Mouse (Mus musculus) stomach, embryonic 15.5 days (tissue): ENCODE results near the gene Arhgef40. TPM values are rescaled to one million over a fixed set of nuclear protein-coding genes. Genes with fewer than 3 reads are reported as not detected.

Experiments used
- ATAC-seq: fragments of 200-750 bp; cut with Nextera tagmentation; 2 replicates; pipeline ENCODE4 v1.8.0; 2017; ENCODE audit warnings: low read depth, moderate number of reproducible peaks, moderate TSS enrichment; ENCODE audit not compliant: insufficient read depth, low FRiP score
- H3K27ac ChIP-seq: fragments of 300-500 bp; sonication (generic); 2 replicates; pipeline ENCODE4 v1.5.1; 2015; ENCODE audit warnings: mild to moderate bottlenecking, inconsistent platforms
- H3K27me3 ChIP-seq: fragments of 300-500 bp; sonication (generic); replicated peaks from 2 replicates; pipeline ENCODE4 v1.6.1; 2015; ENCODE audit warnings: inconsistent platforms
- H3K36me3 ChIP-seq: fragments of 300-500 bp; sonication (generic); 2 replicates; pipeline ENCODE4 v1.6.1; 2015; ENCODE audit warnings: inconsistent platforms
- H3K4me1 ChIP-seq: fragments of 300-500 bp; sonication (generic); 2 replicates; pipeline ENCODE4 v1.6.1; 2015; ENCODE audit warnings: inconsistent platforms
- H3K4me2 ChIP-seq: fragments of 300-500 bp; sonication (generic); 2 replicates; pipeline ENCODE4 v1.6.1; 2015; ENCODE audit warnings: mild to moderate bottlenecking, inconsistent platforms
- H3K4me3 ChIP-seq: fragments of 300-500 bp; sonication (generic); replicated peaks from 2 replicates; pipeline ENCODE4 v1.5.1; 2015; ENCODE audit warnings: inconsistent platforms
- H3K9ac ChIP-seq: fragments of 300-500 bp; sonication (generic); 2 replicates; pipeline ENCODE4 v1.6.1; 2015; ENCODE audit warnings: inconsistent platforms
- H3K9me3 ChIP-seq: fragments of 300-500 bp; sonication (generic); 2 replicates; pipeline ENCODE4 v1.6.1; 2016; ENCODE audit warnings: inconsistent platforms
- WGBS: fragments of 180-500 bp; shearing (Covaris S2); methylation state at CpG from one replicate; pipeline ENCODE4 v1.1.7; 2015; 5-methylcytosine and 5-hydroxymethylcytosine counted together
- polyA plus RNA-seq: library from polyadenylated mRNA; unstranded; fragments of >200 nt; fragmentation: Nextera tagmentation; extraction: Ambion mirVana; gene quantifications from 2 replicates; pipeline ENCODE4 v1.2.1, GENCODE M21; 2015

Gene Arhgef40
- polyA plus RNA-seq, 1 experiment from 2014 or later = 85.7 TPM

DNA sequence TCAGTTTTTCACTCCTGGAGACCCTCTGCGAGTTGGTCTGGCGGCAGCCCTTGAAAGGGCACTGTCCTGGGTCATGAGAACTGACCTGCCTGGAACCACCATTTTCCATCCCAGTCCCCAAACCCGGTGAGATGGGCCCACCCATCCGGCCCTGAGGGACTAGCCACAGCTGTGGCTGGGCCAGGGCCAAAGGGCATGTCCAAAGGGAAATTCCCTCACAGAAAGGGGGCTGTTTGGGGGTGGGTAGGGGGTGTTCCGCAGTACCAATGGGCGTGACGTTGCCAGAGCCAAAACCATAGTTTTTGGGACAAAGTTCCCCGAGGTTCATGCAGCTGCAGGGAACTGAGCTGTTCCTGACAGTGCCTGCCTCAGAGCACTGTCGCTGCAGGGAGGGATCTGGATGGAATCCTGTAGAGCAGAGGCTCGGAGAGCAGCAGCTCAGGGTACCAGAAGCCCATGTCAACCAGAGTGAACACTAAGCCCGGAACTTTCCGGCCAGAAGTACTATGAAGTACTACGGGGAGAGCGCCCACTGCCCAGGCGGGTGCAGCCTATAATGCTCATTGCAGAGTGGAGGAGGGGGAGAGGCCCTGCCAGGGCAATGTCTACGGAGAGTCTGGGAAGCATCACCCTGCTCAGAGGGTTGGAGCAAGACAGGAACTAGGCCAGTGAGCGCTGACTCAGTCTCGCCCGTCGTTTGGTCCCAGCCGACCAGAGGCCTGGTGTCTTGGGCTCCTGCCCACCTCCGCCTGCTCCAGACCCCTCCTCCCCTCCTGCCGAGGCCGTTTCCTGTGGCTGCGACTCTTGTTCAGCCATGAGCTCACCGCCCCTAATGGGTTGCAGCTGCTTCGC lies 1.0 kb downstream of the Arhgef40 start:
- WGBS = 3% methylated on average over 27 of the region's 27 CpGs
- Histone ChIP-seq H3K9me3 (no peaks in the 10 kb centered on the region), H3K36me3 (peaks cover 18% of the 10 kb centered on the region), H3K4me2 (peak overlapping the region; percentile 94), H3K4me3 (peak overlapping the region; percentile 65), H3K27me3 (no peaks in the 10 kb centered on the region), H3K27ac (peak overlapping the region; percentile 96), H3K9ac (peak overlapping the region; percentile 65), H3K4me1 (peaks cover 15% of the 10 kb centered on the region)
- peak; percentile 73 for ATAC-seq

DNA sequence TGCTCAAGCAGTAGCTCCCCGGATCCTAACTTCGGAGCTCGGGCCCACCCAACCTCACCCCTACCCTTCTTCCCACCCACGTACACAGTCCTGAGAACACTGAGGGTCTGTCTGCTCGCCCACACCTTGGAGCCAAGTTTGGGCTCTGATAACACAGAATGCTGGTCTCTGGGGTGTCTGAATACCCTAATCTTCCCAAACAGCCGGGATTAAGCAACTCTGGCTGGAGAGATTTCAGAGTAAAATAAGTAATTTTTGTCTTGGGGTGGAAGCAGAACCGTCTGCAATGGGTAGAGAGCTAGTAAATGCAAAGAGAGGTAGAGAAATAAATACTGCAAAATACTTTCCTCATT lies 1.6 kb downstream of the Arhgef40 start:
- H3K4me1 ChIP-seq = peaks cover 15% of the 10 kb centered on the region
- WGBS = 6% methylated on average over 7 of the region's 7 CpGs

DNA sequence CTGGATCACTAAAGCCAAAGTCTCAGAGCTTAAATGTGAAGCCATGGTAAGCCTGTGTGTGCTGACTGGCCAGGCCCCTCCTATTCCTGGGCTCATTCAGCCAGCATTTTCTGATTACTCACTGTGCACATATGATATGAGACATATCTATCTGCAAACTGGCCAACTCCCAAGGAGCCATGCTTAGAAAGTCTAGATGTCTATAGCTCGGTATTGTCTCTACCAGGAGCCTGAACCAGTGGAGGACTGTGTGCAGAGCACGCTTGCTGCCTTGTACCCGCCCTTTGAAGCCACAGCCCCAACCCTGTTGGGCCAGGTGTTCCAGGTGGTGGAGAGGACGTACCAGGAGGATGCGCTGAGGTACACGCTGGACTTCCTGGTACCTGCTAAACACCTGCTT lies 2.7 kb downstream of the Arhgef40 start:
- no peaks in the 10 kb centered on the region for H3K27me3 ChIP-seq

More for the DNA sequence above, 1.6 kb downstream of the Arhgef40 start:
- Histone ChIP-seq H3K9ac (no peak overlapping the region), H3K36me3 (peaks cover 20% of the 10 kb centered on the region), H3K4me2 (peak overlapping the region; percentile 94), H3K9me3 (no peaks in the 10 kb centered on the region), H3K27me3 (no peaks in the 10 kb centered on the region), H3K27ac (peak overlapping the region; percentile 96), H3K4me3 (peak overlapping the region; percentile 65)
- ATAC-seq = no peak

DNA sequence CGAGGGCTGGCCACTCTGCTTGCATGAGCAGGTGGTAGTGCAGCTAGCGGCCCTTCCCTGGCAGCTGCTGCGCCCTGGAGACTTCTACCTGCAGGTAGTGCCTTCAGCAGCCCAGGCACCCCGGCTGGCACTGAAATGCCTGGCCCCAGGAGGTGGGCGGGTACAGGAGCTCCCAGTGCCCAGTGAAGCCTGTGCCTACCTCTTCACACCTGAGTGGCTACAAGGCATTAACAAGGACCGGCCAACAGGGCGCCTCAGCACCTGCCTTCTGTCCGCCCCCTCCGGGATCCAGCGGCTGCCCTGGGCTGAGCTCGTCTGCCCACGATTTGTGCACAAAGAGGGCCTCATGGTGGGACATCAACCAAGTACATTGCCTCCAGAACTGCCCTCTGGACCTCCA lies 4.2 kb downstream of the Arhgef40 start:
- no peak overlapping the region for H3K4me3 ChIP-seq
- no peak overlapping the region for H3K4me2 ChIP-seq
- peaks cover 38% of the 10 kb centered on the region for H3K36me3 ChIP-seq
- H3K9ac ChIP-seq = no peak overlapping the region
- H3K9me3 ChIP-seq = no peaks in the 10 kb centered on the region
- H3K4me1 ChIP-seq = peaks cover 15% of the 10 kb centered on the region
- H3K27ac ChIP-seq = no peak overlapping the region
- 79% methylated on average over 12 of the region's 12 CpGs for WGBS
- ATAC-seq = no peak
- no peaks in the 10 kb centered on the region for H3K27me3 ChIP-seq

More for the DNA sequence above, 2.7 kb downstream of the Arhgef40 start:
- Histone ChIP-seq H3K9ac (no peak overlapping the region), H3K9me3 (no peaks in the 10 kb centered on the region), H3K36me3 (peaks cover 30% of the 10 kb centered on the region), H3K4me2 (no peak overlapping the region), H3K4me3 (no peak overlapping the region), H3K27ac (no peak overlapping the region), H3K4me1 (peaks cover 15% of the 10 kb centered on the region)
- ATAC-seq = peak; percentile 15; the same call in 1 of the 2 replicates
- WGBS = 75% methylated on average over 6 of the region's 6 CpGs

DNA sequence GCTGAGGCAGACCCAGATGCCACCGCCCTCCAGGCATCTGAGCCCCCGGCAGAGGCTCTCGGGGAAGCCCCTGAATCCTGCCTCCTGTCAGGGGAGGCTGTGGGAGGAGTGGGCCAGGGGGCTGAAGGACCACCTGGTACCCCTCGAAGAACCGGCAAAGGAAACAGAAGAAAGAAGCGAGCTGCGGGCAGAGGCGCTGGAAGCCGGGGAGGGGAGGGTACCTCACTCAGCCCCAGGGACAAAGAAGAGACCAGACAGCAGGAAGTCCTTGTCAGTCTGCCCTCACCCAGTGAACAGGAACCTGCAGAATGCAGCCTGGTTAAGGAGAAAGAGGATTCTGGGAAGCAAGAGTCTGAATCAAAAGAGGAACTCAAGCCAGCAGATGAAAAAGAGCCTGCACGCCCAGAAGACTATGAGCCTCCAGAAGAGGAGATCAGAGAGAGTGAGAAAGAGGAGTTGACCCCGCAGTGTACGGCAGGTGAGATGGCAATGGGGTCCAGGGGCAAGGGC lies 5.0 kb downstream of the Arhgef40 start:
- Histone ChIP-seq H3K27ac (no peak overlapping the region), H3K4me1 (peaks cover 9% of the 10 kb centered on the region; the same call in 1 of the 2 replicates), H3K27me3 (no peaks in the 10 kb centered on the region), H3K36me3 (peaks cover 38% of the 10 kb centered on the region), H3K4me2 (no peak overlapping the region), H3K9ac (no peak overlapping the region), H3K4me3 (no peak overlapping the region), H3K9me3 (no peaks in the 10 kb centered on the region)
- 70% methylated on average over 12 of the region's 12 CpGs for WGBS
- ATAC-seq = no peak

DNA sequence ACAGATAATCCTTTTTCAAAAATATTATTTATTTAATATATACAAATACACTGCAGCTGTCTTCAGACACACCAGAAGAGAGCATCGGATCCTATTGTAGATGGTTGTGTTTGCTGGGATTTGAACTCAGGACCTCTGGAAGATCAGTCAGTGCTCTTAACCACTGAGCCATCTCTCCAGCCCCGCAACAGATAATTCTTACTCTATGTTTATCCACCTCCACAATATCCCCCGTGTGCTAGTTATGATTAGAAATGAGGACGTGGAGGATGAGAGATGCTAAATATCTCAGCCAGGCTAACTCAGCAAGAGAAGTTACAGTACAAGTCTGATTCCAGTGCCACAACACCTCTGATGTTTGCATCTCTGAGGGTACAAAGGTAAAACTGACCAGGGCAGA lies 9.9 kb downstream of the Arhgef40 start:
- Histone ChIP-seq H3K27ac (no peak overlapping the region), H3K9me3 (no peaks in the 10 kb centered on the region), H3K27me3 (no peaks in the 10 kb centered on the region), H3K36me3 (peaks cover 57% of the 10 kb centered on the region), H3K4me1 (no peaks in the 10 kb centered on the region), H3K4me2 (no peak overlapping the region), H3K9ac (no peak overlapping the region), H3K4me3 (no peak overlapping the region)
- WGBS = 81% methylated on average over 4 of the region's 4 CpGs
- ATAC-seq = no peak

DNA sequence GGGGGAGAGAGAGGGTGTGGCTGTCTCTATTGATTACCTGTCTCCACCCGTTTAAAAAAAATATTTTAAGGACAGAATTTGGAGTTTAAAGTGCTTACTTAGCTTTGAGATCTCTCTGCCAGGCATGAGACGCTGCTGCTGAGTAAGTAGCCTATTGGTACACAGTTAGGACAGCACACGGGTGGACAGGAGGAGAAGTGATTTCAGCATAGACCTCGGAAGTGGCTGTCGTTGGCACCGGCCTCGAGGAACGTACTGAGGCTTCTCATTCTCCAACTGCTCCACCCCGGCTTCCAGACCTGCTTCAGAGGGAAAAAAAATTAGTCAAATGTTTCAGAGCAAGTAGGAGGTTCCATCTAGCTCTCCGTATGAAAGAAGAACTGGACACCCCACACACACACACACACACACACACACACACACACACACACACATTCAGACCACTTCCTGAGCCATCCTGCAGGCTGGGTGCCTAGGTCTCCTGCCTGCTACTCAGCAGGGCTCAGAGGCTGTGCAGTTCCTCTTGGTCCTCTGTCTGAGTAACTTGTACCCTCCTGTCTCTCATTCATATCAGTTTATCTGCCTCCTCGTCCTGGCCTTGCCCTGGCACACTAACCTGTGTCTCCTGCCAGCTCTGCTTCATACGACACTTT lies 10.8 kb downstream of the Arhgef40 start:
- no peaks in the 10 kb centered on the region for H3K27me3 ChIP-seq
- H3K4me3 ChIP-seq = no peak overlapping the region
- no peak overlapping the region for H3K27ac ChIP-seq
- ATAC-seq = no peak
- peaks cover 60% of the 10 kb centered on the region for H3K36me3 ChIP-seq
- WGBS = 68% methylated on average over 12 of the region's 12 CpGs
- no peak overlapping the region for H3K9ac ChIP-seq
- H3K4me1 ChIP-seq = no peaks in the 10 kb centered on the region
- no peaks in the 10 kb centered on the region for H3K9me3 ChIP-seq
- no peak overlapping the region for H3K4me2 ChIP-seq

DNA sequence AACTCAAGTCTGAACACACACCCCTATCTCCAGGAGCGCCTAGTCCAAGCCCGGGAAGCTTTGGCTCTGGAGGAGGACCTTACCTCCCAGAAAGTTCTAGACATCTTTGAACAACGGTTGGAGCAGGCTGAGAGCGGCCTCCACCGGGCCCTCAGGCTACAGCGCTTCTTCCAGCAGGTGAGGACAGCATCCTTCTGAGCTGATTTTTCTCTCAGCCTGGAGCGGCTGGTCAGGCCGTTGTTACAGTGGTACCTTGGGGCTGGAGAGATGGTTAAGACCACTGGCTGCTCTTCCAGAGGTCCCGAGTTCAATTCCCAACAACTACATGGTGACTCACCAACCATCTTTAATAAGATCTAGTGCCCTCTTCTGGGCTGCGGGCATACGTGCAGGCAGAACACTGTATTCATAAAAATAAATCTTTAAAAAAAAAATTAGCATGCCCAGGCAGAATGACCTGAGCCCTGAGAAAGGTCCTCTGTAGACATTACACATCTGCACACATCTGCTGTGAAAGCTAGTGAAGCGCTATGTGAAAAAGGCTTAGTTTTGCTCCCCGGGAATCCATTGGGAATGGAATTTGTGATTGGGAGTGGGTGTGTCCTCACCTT lies 11.8 kb downstream of the Arhgef40 start:
- no peak overlapping the region for H3K4me3 ChIP-seq
- H3K4me1 ChIP-seq = no peaks in the 10 kb centered on the region
- no peaks in the 10 kb centered on the region for H3K9me3 ChIP-seq
- no peak overlapping the region for H3K4me2 ChIP-seq
- no peak overlapping the region for H3K27ac ChIP-seq
- 82% methylated on average over 13 of the region's 13 CpGs for WGBS
- H3K27me3 ChIP-seq = no peaks in the 10 kb centered on the region
- peaks cover 59% of the 10 kb centered on the region for H3K36me3 ChIP-seq
- H3K9ac ChIP-seq = no peak overlapping the region
- ATAC-seq = no peak

DNA sequence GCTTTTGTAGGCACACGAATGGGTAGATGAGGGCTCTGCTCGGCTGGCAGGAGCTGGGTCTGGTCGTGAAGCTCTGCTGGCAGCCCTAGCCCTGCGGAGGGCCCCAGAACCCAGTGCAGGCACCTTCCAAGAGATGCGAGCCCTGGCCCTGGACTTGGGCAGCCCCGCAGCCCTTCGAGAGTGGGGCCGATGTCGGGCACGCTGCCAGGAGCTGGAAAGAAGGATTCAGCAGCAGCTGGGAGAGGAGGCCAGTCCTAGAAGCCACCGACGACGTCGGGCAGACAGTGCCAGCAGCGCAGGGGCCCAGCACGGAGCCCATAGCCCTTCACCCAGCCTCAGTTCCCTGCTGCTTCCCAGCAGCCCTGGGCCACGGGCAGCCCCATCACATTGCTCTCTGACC lies 12.3 kb downstream of the Arhgef40 start:
- no peak overlapping the region for H3K27ac ChIP-seq
- ATAC-seq = 0 out of 2 replicates have a peak, but pooled peaks have one; percentile 17
- peaks cover 55% of the 10 kb centered on the region for H3K36me3 ChIP-seq
- H3K4me1 ChIP-seq = no peaks in the 10 kb centered on the region
- no peak overlapping the region for H3K4me2 ChIP-seq
- H3K9me3 ChIP-seq = no peaks in the 10 kb centered on the region
- H3K27me3 ChIP-seq = no peaks in the 10 kb centered on the region
- no peak overlapping the region for H3K9ac ChIP-seq
- 64% methylated on average over 17 of the region's 17 CpGs for WGBS
- no peak overlapping the region for H3K4me3 ChIP-seq

DNA sequence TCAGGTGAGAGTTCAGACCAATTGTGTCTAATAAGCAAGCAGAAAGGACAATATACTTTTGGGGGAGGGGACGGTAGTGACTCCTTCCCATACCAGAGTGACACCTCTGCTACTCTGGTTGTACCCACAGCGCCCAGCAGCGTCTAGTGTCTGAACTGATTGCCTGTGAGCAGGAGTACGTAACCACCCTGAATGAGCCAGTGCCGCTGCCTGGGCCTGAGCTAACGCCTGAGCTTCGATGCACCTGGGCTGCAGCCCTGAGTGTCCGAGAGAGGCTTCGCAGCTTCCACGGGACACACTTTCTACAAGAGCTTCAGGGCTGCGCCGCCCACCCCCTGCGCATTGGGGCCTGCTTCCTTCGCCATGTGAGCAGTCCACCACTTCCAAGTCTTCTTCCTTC lies 13.0 kb downstream of the Arhgef40 start:
- Histone ChIP-seq H3K4me3 (no peak overlapping the region), H3K9ac (no peak overlapping the region), H3K9me3 (no peaks in the 10 kb centered on the region), H3K27me3 (no peaks in the 10 kb centered on the region), H3K27ac (no peak overlapping the region), H3K4me2 (no peak overlapping the region), H3K36me3 (peaks cover 49% of the 10 kb centered on the region), H3K4me1 (no peaks in the 10 kb centered on the region)
- WGBS = 90% methylated on average over 14 of the region's 14 CpGs
- ATAC-seq = no peak

DNA sequence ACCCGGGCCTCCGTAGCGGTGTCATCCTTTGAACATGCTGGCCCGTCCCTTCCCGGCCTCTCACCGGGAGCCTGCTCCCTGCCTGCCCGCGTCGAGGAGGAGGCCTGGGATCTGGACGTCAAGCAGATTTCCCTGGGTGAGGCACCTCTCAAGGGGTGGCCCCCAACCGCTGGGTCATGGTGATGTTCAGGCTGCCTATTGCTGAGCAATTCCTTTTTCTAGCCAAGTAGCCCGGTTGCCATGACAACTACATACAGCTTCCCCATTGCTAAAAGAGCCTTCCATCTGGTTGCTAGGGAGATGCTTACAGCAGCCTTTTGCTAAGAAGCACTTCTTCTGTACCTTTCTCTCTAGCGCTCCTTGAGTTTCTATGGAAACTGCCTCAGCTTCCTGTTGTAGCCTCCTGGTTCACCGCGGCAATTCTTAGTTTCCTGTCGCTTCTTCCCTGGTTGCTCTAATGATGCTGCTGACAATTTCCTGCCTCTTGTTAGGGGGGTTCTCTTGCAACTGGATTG lies 19.5 kb downstream of the Arhgef40 start:
- 45% methylated on average over 16 of the region's 16 CpGs for WGBS
- no peaks in the 10 kb centered on the region for H3K27me3 ChIP-seq
- peaks cover 8% of the 10 kb centered on the region for H3K4me1 ChIP-seq
- no peak overlapping the region for H3K4me2 ChIP-seq
- H3K36me3 ChIP-seq = peaks cover 62% of the 10 kb centered on the region
- H3K27ac ChIP-seq = no peak overlapping the region
- H3K9me3 ChIP-seq = no peaks in the 10 kb centered on the region
- H3K4me3 ChIP-seq = no peak overlapping the region
- no peak overlapping the region for H3K9ac ChIP-seq
- no peak for ATAC-seq

DNA sequence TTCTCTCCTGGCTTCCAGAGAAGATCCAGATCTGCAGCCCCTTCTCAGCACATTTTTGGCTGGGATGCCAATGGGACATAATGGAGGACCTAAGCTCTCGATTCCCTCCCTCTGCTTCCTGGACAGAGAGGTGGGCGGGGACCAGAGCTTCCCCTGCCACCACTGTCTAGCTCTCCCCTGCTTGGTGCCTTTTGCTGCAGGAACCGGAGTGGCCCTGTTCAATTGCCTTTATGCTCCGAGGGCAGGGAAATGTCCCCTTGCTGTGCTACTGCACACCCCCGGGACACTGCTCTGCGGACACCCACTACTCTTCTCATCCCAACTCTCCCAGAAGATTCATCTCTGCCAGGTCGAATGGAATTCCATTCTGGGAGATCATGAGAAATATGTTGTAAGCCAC lies 20.6 kb downstream of the Arhgef40 start:
- Histone ChIP-seq H3K4me2 (no peak overlapping the region), H3K9ac (no peak overlapping the region), H3K27me3 (no peaks in the 10 kb centered on the region), H3K4me1 (peaks cover 15% of the 10 kb centered on the region), H3K36me3 (peaks cover 54% of the 10 kb centered on the region), H3K4me3 (no peak overlapping the region), H3K27ac (no peak overlapping the region), H3K9me3 (no peaks in the 10 kb centered on the region)
- ATAC-seq = no peak
- WGBS = 77% methylated on average over 7 of the region's 7 CpGs
